Comparison of ENCODE assay signal across 12 mouse cellular contexts in genomic region chr6:38048003-38048402, GRCm38 (mm10). TPM values are rescaled to one million over a fixed set of nuclear protein-coding genes. Genes with fewer than 3 reads are reported as not detected.
A peak's percentile ranks its signal among the peaks of the same experiment; 100 is the strongest.
DNase-seq lines count a peak whose midpoint lies in the region; ATAC-seq lines count a peak whose summit lies in the region.
"Had no signal": no experiment of that assay in that cellular context is flagged by ENCODE, and none has a peak within 500 bp of the region (broad histone marks: within the 10 kb centered on the region; RNA-seq: fewer than 3 reads in every experiment).

No protein-coding gene starts in this region.

- no peaks in the 10 kb centered on the region for H3K27me3 ChIP-seq in heart, embryonic 11.5 days (ENCODE audit: control insufficient read depth, insufficient read depth, low read length)
- no peaks in the 10 kb centered on the region for H3K27me3 ChIP-seq in megakaryocyte, embryonic 14.5 days (replicated peaks)
- H3K27me3 ChIP-seq in limb, embryonic 15.5 days, result no peaks in the 10 kb centered on the region
- no peaks in the 10 kb centered on the region for H3K27me3 ChIP-seq in hindbrain, embryonic 10.5 days (ENCODE audit: insufficient read depth, poor library complexity, severe bottlenecking)

- H3K9me3 ChIP-seq in heart, embryonic 11.5 days (replicated peaks; ENCODE audit: control insufficient read depth, low read length), result no peaks in the 10 kb centered on the region
- H3K9me3 ChIP-seq in megakaryocyte, embryonic 14.5 days, result peaks cover 26% of the 10 kb centered on the region
- H3K9me3 ChIP-seq in limb, embryonic 15.5 days, result no peaks in the 10 kb centered on the region
- H3K9me3 ChIP-seq in hindbrain, embryonic 10.5 days, result no peaks in the 10 kb centered on the region

- ATAC-seq in heart, embryonic 11.5 days (replicated peaks; ENCODE audit: insufficient number of reproducible peaks, low FRiP score, low TSS enrichment), result no peak
- ATAC-seq in megakaryocyte, adult 5-6 weeks (ENCODE audit: poor library complexity, severe bottlenecking), result no peak
- ATAC-seq in limb, embryonic 15.5 days (ENCODE audit: insufficient number of reproducible peaks, low FRiP score, low TSS enrichment, low read depth), result peak; percentile 49; the same call in 1 of the 2 replicates

- no peak overlapping the region for H3K4me2 ChIP-seq in heart, embryonic 11.5 days
- H3K4me2 ChIP-seq in limb, embryonic 15.5 days, result no peak overlapping the region

- peak; percentile 94 for DNase-seq in heart, adult 11 months
- peak; percentile 46 for DNase-seq in forelimb bud, embryonic 11.5 days (ENCODE audit: low read depth, low spot score)
- no peak for DNase-seq in right cerebral cortex, postnatal 4 days
- DNase-seq in hindbrain, embryonic 10.5 days (ENCODE audit: low spot score), result no peak
- DNase-seq: lung, adult 18-20 months; thymus, postnatal 4 days had no signal

- no peak overlapping the region for H3K27ac ChIP-seq in heart, embryonic 11.5 days (ENCODE audit: low read depth, low read length)
- peak overlapping the region; percentile 5; the same call in 1 of the 2 replicates for H3K27ac ChIP-seq in limb, embryonic 15.5 days
- no peak overlapping the region for H3K27ac ChIP-seq in hindbrain, embryonic 10.5 days
- H3K27ac ChIP-seq: stomach, postnatal 0 days had no signal

- no peak overlapping the region for H3K4me3 ChIP-seq in heart, embryonic 11.5 days (ENCODE audit: low read depth, low read length)
- H3K4me3 ChIP-seq in megakaryocyte, embryonic 14.5 days (replicated peaks), result peak overlapping the region; percentile 62
- no peak overlapping the region for H3K4me3 ChIP-seq in limb, embryonic 15.5 days
- H3K4me3 ChIP-seq in hindbrain, embryonic 10.5 days, result no peak overlapping the region

- no peak overlapping the region for H3K9ac ChIP-seq in heart, embryonic 11.5 days (ENCODE audit: low read depth, low read length)
- H3K9ac ChIP-seq in limb, embryonic 15.5 days, result no peak overlapping the region

- 76% methylated on average over 4 of the region's 4 CpGs for WGBS in heart, embryonic 11.5 days (ENCODE audit: insufficient replicate concordance)
- WGBS in limb, embryonic 15.5 days, result 59% methylated on average over 4 of the region's 4 CpGs
- 89% methylated on average over 4 of the region's 4 CpGs for WGBS in hindbrain, embryonic 10.5 days

- H3K4me1 ChIP-seq in heart, embryonic 11.5 days (ENCODE audit: control insufficient read depth, insufficient read depth, low read length), result no peaks in the 10 kb centered on the region
- peaks cover 49% of the 10 kb centered on the region for H3K4me1 ChIP-seq in megakaryocyte, embryonic 14.5 days
- peaks cover 18% of the 10 kb centered on the region for H3K4me1 ChIP-seq in limb, embryonic 15.5 days
- peaks cover 15% of the 10 kb centered on the region for H3K4me1 ChIP-seq in hindbrain, embryonic 10.5 days (replicated peaks)

- no peaks in the 10 kb centered on the region for H3K36me3 ChIP-seq in heart, embryonic 11.5 days (ENCODE audit: control insufficient read depth, insufficient read depth, low read length)
- no peaks in the 10 kb centered on the region for H3K36me3 ChIP-seq in megakaryocyte, embryonic 14.5 days (replicated peaks; ENCODE audit: low read length)
- H3K36me3 ChIP-seq in limb, embryonic 15.5 days, result no peaks in the 10 kb centered on the region
- no peaks in the 10 kb centered on the region for H3K36me3 ChIP-seq in hindbrain, embryonic 10.5 days

RNA-seq across cellular contexts. Expression of gene Svopl, which starts 1.2 kb away (rescaled TPM):
- polyA plus RNA-seq in heart, embryonic 11.5 days (2014; fragmentation: Nextera tagmentation; extraction: Ambion mirVana), result 0.15 and 0.30 TPM in 2 replicates
- polyA plus RNA-seq in megakaryocyte, embryonic 14.5 days (2012; ENCODE audit: insufficient read depth, low replicate concordance), result not detected in 2 replicates
- total RNA-seq in megakaryocyte, adult 5-6 weeks (2015), result not detected in 2 replicates
- total RNA-seq in megakaryocyte, adult 5-6 weeks (2017), result not detected in 2 replicates
- 1.3 and 1.8 TPM in 2 replicates for polyA plus RNA-seq in limb, embryonic 15.5 days (2015; fragmentation: Nextera tagmentation; extraction: Ambion mirVana)
- polyA plus RNA-seq in hindbrain, embryonic 10.5 days (2016; fragmentation: Nextera tagmentation; extraction: Ambion mirVana), result 3.9 and 4.9 TPM in 2 replicates
- total RNA-seq: hematopoietic stem cell, adult 5-6 weeks had no signal

Comparison
In these comparisons a context has a peak if more than half of its experiments do, and no peak if none do; other contexts are left out.
1. DNase-seq: peak in heart, adult 11 months (single experiment) and forelimb bud, embryonic 11.5 days (single experiment); none in right cerebral cortex, postnatal 4 days (single experiment) and hindbrain, embryonic 10.5 days (single experiment).